25 mouse cellular contexts compared by ENCODE assay signal in genomic region chr4:83317826-83318348, GRCm38 (mm10). TPM values are rescaled to one million over a fixed set of nuclear protein-coding genes. Genes with fewer than 3 reads are reported as not detected.
DNase-seq lines count a peak whose midpoint lies in the region; ATAC-seq and TF ChIP-seq lines count a peak whose summit lies in the region.
"Had no signal": no experiment of that assay in that cellular context is flagged by ENCODE, and none has a peak within 500 bp of the region (broad histone marks: within the 10 kb centered on the region; RNA-seq: fewer than 3 reads in every experiment).

No protein-coding gene starts in this region.

- H3K27ac ChIP-seq in limb, embryonic 15.5 days, result no peak overlapping the region; the same call in 1 of the 2 replicates
- no peak overlapping the region for H3K27ac ChIP-seq in limb, embryonic 10.5 days
- peak overlapping the region; percentile 94 for H3K27ac ChIP-seq in ES-Bruce4 (ENCODE audit: insufficient read depth, low read length)
- 0 out of 2 replicates have a peak overlapping the region, but pooled peaks have one; percentile 11 for H3K27ac ChIP-seq in embryonic facial prominence, embryonic 15.5 days (replicated peaks)
- H3K27ac ChIP-seq in stomach, embryonic 15.5 days, result no peak overlapping the region
- H3K27ac ChIP-seq in heart, adult 2 months, result no peak overlapping the region
- H3K27ac ChIP-seq: hindbrain, embryonic 10.5 days; left cerebral cortex, adult 2 months; liver, embryonic 15.5 days; macrophage; neural tube, embryonic 15.5 days had no signal

- H3K27me3 ChIP-seq in limb, embryonic 15.5 days, result no peaks in the 10 kb centered on the region
- H3K27me3 ChIP-seq in limb, embryonic 10.5 days (ENCODE audit: low read depth, poor library complexity, severe bottlenecking), result peaks cover 17% of the 10 kb centered on the region; the same call in 1 of the 2 replicates
- H3K27me3 ChIP-seq in ES-Bruce4 (ENCODE audit: control insufficient read depth, insufficient read depth, low read length, poor library complexity, severe bottlenecking), result no peaks in the 10 kb centered on the region
- no peaks in the 10 kb centered on the region for H3K27me3 ChIP-seq in embryonic facial prominence, embryonic 15.5 days
- no peaks in the 10 kb centered on the region for H3K27me3 ChIP-seq in stomach, embryonic 15.5 days (replicated peaks)
- no peaks in the 10 kb centered on the region for H3K27me3 ChIP-seq in heart, adult 2 months (ENCODE audit: control insufficient read depth, insufficient read depth, low read length)

- no peak for TF ChIP-seq CTCF in ES-Bruce4 (IDR thresholded peaks at IDR 0.05; ENCODE audit: low read depth, low read length)
- TF ChIP-seq CTCF in heart, adult 2 months (IDR thresholded peaks at IDR 0.05), result no peak

- 43% methylated on average over 3 of the region's 3 CpGs for WGBS in limb, embryonic 15.5 days
- 64% methylated on average over 3 of the region's 3 CpGs for WGBS in limb, embryonic 10.5 days
- WGBS in embryonic facial prominence, embryonic 15.5 days, result 60% methylated on average over 3 of the region's 3 CpGs
- 67% methylated on average over 3 of the region's 3 CpGs for WGBS in stomach, embryonic 15.5 days
- 85% methylated on average over 3 of the region's 3 CpGs for WGBS in heart, adult 2 months

- peak; percentile 53; the same call in 1 of the 2 replicates for ATAC-seq in limb, embryonic 15.5 days (ENCODE audit: insufficient number of reproducible peaks, low FRiP score, low TSS enrichment, low read depth)
- ATAC-seq in embryonic facial prominence, embryonic 15.5 days (ENCODE audit: insufficient number of reproducible peaks, low FRiP score, low TSS enrichment, low read depth), result peak; percentile 59
- ATAC-seq in stomach, embryonic 15.5 days (ENCODE audit: insufficient read depth, low FRiP score, low read depth), result 0 out of 2 replicates have a peak, but pooled peaks have one; percentile 56
- ATAC-seq: CD4-positive, CD25-positive, alpha-beta regulatory T cell, adult 4 months; forebrain, postnatal 0 days had no signal

- peaks cover 6% of the 10 kb centered on the region; the same call in 1 of the 2 replicates for H3K4me1 ChIP-seq in limb, embryonic 15.5 days
- peaks cover 14% of the 10 kb centered on the region for H3K4me1 ChIP-seq in limb, embryonic 10.5 days
- peaks cover 14% of the 10 kb centered on the region for H3K4me1 ChIP-seq in ES-Bruce4 (ENCODE audit: control insufficient read depth, insufficient read depth, low read length)
- peaks cover 12% of the 10 kb centered on the region for H3K4me1 ChIP-seq in embryonic facial prominence, embryonic 15.5 days
- peaks cover 12% of the 10 kb centered on the region; the same call in 1 of the 2 replicates for H3K4me1 ChIP-seq in stomach, embryonic 15.5 days
- peaks cover 15% of the 10 kb centered on the region for H3K4me1 ChIP-seq in heart, adult 2 months (ENCODE audit: control insufficient read depth, insufficient read depth, low read length)

- H3K9me3 ChIP-seq in limb, embryonic 15.5 days, result no peaks in the 10 kb centered on the region
- no peaks in the 10 kb centered on the region for H3K9me3 ChIP-seq in limb, embryonic 10.5 days (replicated peaks)
- no peaks in the 10 kb centered on the region for H3K9me3 ChIP-seq in ES-Bruce4 (replicated peaks; ENCODE audit: control insufficient read depth, insufficient read depth, low read length, poor library complexity, severe bottlenecking)
- H3K9me3 ChIP-seq in embryonic facial prominence, embryonic 15.5 days (replicated peaks), result no peaks in the 10 kb centered on the region
- no peaks in the 10 kb centered on the region for H3K9me3 ChIP-seq in stomach, embryonic 15.5 days
- H3K9me3 ChIP-seq: heart, embryonic 12.5 days; hindbrain, embryonic 10.5 days; liver, embryonic 15.5 days; neural tube, embryonic 15.5 days had no signal

- H3K36me3 ChIP-seq in limb, embryonic 15.5 days, result no peaks in the 10 kb centered on the region
- no peaks in the 10 kb centered on the region for H3K36me3 ChIP-seq in limb, embryonic 10.5 days
- H3K36me3 ChIP-seq in ES-Bruce4 (ENCODE audit: control insufficient read depth, insufficient read depth, low read length, poor library complexity, severe bottlenecking), result peaks cover 6% of the 10 kb centered on the region; the same call in 1 of the 2 replicates
- no peaks in the 10 kb centered on the region for H3K36me3 ChIP-seq in embryonic facial prominence, embryonic 15.5 days
- H3K36me3 ChIP-seq in stomach, embryonic 15.5 days, result no peaks in the 10 kb centered on the region
- peaks cover 4% of the 10 kb centered on the region for H3K36me3 ChIP-seq in heart, adult 2 months (ENCODE audit: control insufficient read depth, insufficient read depth, low read length)
- H3K36me3 ChIP-seq: heart, embryonic 12.5 days; hindbrain, embryonic 10.5 days; liver, embryonic 15.5 days; neural tube, embryonic 15.5 days had no signal

- no peak overlapping the region for H3K9ac ChIP-seq in limb, embryonic 15.5 days
- no peak overlapping the region for H3K9ac ChIP-seq in ES-Bruce4 (ENCODE audit: low read depth, poor library complexity, severe bottlenecking)
- no peak overlapping the region for H3K9ac ChIP-seq in embryonic facial prominence, embryonic 15.5 days
- H3K9ac ChIP-seq in stomach, embryonic 15.5 days, result no peak overlapping the region
- H3K9ac ChIP-seq in heart, adult 2 months (ENCODE audit: low read depth, low read length), result no peak overlapping the region
- H3K9ac ChIP-seq: forebrain, postnatal 0 days; heart, embryonic 12.5 days; liver, embryonic 15.5 days; neural tube, embryonic 15.5 days had no signal

- H3K4me3 ChIP-seq in limb, embryonic 15.5 days, result no peak overlapping the region
- H3K4me3 ChIP-seq in limb, embryonic 10.5 days, result no peak overlapping the region
- no peak overlapping the region for H3K4me3 ChIP-seq in ES-Bruce4 (ENCODE audit: low read depth, low read length)
- no peak overlapping the region for H3K4me3 ChIP-seq in embryonic facial prominence, embryonic 15.5 days (replicated peaks)
- no peak overlapping the region for H3K4me3 ChIP-seq in stomach, embryonic 15.5 days (replicated peaks)
- H3K4me3 ChIP-seq in heart, adult 2 months, result no peak overlapping the region
- H3K4me3 ChIP-seq: heart, embryonic 12.5 days; hindbrain, embryonic 10.5 days; left cerebral cortex, adult 2 months; liver, embryonic 15.5 days; neural tube, embryonic 15.5 days had no signal

- intact Hi-C loops in heart, adult 2 months (cut with DNase I), result loop anchor here (5.0 kb wide), 1 partner anchor 36 kb away; no protein-coding TSS in a partner anchor

- 0 out of 2 replicates have a peak, but pooled peaks have one; percentile 40 for TF ChIP-seq EP300 in ES-Bruce4 (IDR thresholded peaks at IDR 0.05; ENCODE audit: insufficient read depth, low read depth, low read length)
- TF ChIP-seq EP300 in heart, adult 2 months (IDR thresholded peaks at IDR 0.05; ENCODE audit: insufficient read depth, low read depth, low read length), result no peak

- H3K79me2 ChIP-seq in heart, adult 2 months (replicated peaks; ENCODE audit: control insufficient read depth, insufficient read depth, low read length), result peaks cover 4% of the 10 kb centered on the region

- no peak for DNase-seq in limb, embryonic 10.5 days (ENCODE audit: low spot score)
- no peak for DNase-seq in heart, adult 2 months
- no peak for DNase-seq in spleen, postnatal 36 days (ENCODE audit: low spot score in 2 of 2)
- DNase-seq: adrenal gland, postnatal 14 days; cerebellum, adult 8-10 months; forebrain, postnatal 0 days; gastrocnemius, postnatal 14 days; heart, adult 11 months; heart, postnatal 10 days; kidney, adult 11 months; layer of hippocampus, adult 9-11 months; liver; thymus, adult 18-20 months; thymus, postnatal 4 days had no signal

- no peak for TF ChIP-seq POLR2A in ES-Bruce4 (IDR thresholded peaks at IDR 0.05; ENCODE audit: insufficient read depth, low read length)
- no peak for TF ChIP-seq POLR2A in heart, adult 2 months (IDR thresholded peaks at IDR 0.05; ENCODE audit: insufficient read depth, low read depth, low read length)

- H3K4me2 ChIP-seq in limb, embryonic 15.5 days, result no peak overlapping the region
- H3K4me2 ChIP-seq in embryonic facial prominence, embryonic 15.5 days (replicated peaks), result no peak overlapping the region
- H3K4me2 ChIP-seq in stomach, embryonic 15.5 days, result no peak overlapping the region
- H3K4me2 ChIP-seq: heart, embryonic 12.5 days; liver, embryonic 15.5 days; neural tube, embryonic 15.5 days had no signal

RNA-seq across cellular contexts. Expression of gene Ttc39b, which starts 6.2 kb away (rescaled TPM):
- 5.6 TPM in 2 replicates for polyA plus RNA-seq in limb, embryonic 15.5 days (2015; fragmentation: Nextera tagmentation; extraction: Ambion mirVana)
- polyA plus RNA-seq in limb, embryonic 10.5 days (2016; fragmentation: Nextera tagmentation; extraction: Ambion mirVana), result 1.4 and 2.1 TPM in 2 replicates
- polyA plus RNA-seq in ES-Bruce4 (2011; ENCODE audit: insufficient read depth, insufficient read length, low read depth, missing spikeins), result 36.8 and 48.9 TPM in 2 replicates
- 4.4 and 5.1 TPM in 2 replicates for polyA plus RNA-seq in embryonic facial prominence, embryonic 15.5 days (2015; fragmentation: Nextera tagmentation; extraction: Ambion mirVana)
- 2.2 and 3.3 TPM in 2 replicates for polyA plus RNA-seq in stomach, embryonic 15.5 days (2015; fragmentation: Nextera tagmentation; extraction: Ambion mirVana)
- total RNA-seq in heart, adult 2 months (2021), result 10 to 100 TPM; 16.2 to 21.9 TPM
- 3.8 and 7.4 TPM in 2 replicates for polyA plus RNA-seq in heart, adult 2 months (2012; rRNA removed)

Comparison
In these comparisons a context has a peak if more than half of its experiments do, and no peak if none do; other contexts are left out.
1. H3K27ac ChIP-seq: peak in ES-Bruce4 (single experiment) and embryonic facial prominence, embryonic 15.5 days (single experiment); none in limb, embryonic 15.5 days (single experiment), limb, embryonic 10.5 days (single experiment), stomach, embryonic 15.5 days (single experiment) and heart, adult 2 months (single experiment).
2. Peak in every context shown above with its lines, with median percentiles within 50 percentile points of each other: ATAC-seq.